Mouse (Mus musculus): Measurements from ENCODE around the gene Map3k5. TPM values are rescaled to one million over a fixed set of nuclear protein-coding genes. Genes with fewer than 3 reads are reported as not detected.

Gene Map3k5
- polyA plus RNA-seq, 1 experiment: 11.3 TPM

- no peak overlapping the region for H3K4me3 ChIP-seq (ENCODE audit: insufficient read depth, low read depth, low read length)
- no peaks in the 10 kb centered on the region for H3K27me3 ChIP-seq (replicated peaks; ENCODE audit: control insufficient read depth, insufficient read depth, low read length)
- H3K4me1 ChIP-seq (ENCODE audit: control insufficient read depth, insufficient read depth, low read length): no peaks in the 10 kb centered on the region
- H3K27ac ChIP-seq (ENCODE audit: insufficient read depth, low read depth, low read length): no peak overlapping the region
- WGBS: 74% methylated on average over 6 of the region's 6 CpGs
- peaks cover 2% of the 10 kb centered on the region; the same call in 1 of the 2 replicates for H3K36me3 ChIP-seq (ENCODE audit: control insufficient read depth, insufficient read depth, low read length)
- DNase-seq: peak; percentile 32
- TF ChIP-seq POLR2A (IDR thresholded peaks at IDR 0.05; ENCODE audit: low read depth, low read length): no peak
- TF ChIP-seq CTCF (conservative IDR thresholded peaks at IDR 0.05; ENCODE audit: insufficient read depth, insufficient read length, low read depth, low read length): no peak
These were observed 71.2 kb downstream of the Map3k5 start for GRCm38 (mm10) chr10:20005491-20005952.

- no peak overlapping the region for H3K4me3 ChIP-seq (ENCODE audit: insufficient read depth, low read depth, low read length)
- no peaks in the 10 kb centered on the region for H3K27me3 ChIP-seq (replicated peaks; ENCODE audit: control insufficient read depth, insufficient read depth, low read length)
- peaks cover under 1% of the 10 kb centered on the region; the same call in 1 of the 2 replicates for H3K36me3 ChIP-seq (ENCODE audit: control insufficient read depth, insufficient read depth, low read length)
- no peak for DNase-seq
- 59% methylated on average over 17 of the region's 17 CpGs for WGBS
- no peaks in the 10 kb centered on the region for H3K4me1 ChIP-seq (ENCODE audit: control insufficient read depth, insufficient read depth, low read length)
- TF ChIP-seq CTCF (conservative IDR thresholded peaks at IDR 0.05; ENCODE audit: insufficient read depth, insufficient read length, low read depth, low read length) (no peak), POLR2A (IDR thresholded peaks at IDR 0.05; ENCODE audit: low read depth, low read length) (no peak)
- no peak overlapping the region for H3K27ac ChIP-seq (ENCODE audit: insufficient read depth, low read depth, low read length)
These were observed 72.2 kb downstream of the Map3k5 start for GRCm38 (mm10) chr10:20006333-20007093.

DNA sequence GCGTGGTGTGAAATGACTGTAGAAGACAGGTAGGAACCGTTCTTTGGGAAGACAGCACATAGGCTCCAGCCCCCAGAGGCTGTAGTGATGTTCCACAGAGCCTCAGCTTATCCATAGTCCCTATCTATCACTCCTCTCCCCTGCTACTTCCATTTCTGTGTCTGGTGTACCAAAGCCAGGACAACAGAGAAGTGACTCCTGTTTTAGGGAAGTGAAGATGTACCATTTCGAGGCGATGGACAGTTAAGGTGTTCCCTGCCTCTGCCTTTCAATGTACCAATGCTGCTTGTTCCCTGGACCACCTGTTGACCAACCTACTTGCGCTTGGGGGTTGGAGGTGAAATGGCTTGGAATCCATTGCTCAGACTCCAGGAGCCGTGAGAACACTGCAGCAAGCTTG is 75.0 kb downstream of the Map3k5 start:
- TF ChIP-seq CTCF (conservative IDR thresholded peaks at IDR 0.05; ENCODE audit: insufficient read depth, insufficient read length, low read depth, low read length) (no peak), POLR2A (IDR thresholded peaks at IDR 0.05; ENCODE audit: low read depth, low read length) (no peak)
- no peak overlapping the region for H3K27ac ChIP-seq (ENCODE audit: insufficient read depth, low read depth, low read length)
- H3K4me3 ChIP-seq (ENCODE audit: insufficient read depth, low read depth, low read length): no peak overlapping the region
- no peaks in the 10 kb centered on the region for H3K36me3 ChIP-seq (ENCODE audit: control insufficient read depth, insufficient read depth, low read length)
- no peaks in the 10 kb centered on the region for H3K4me1 ChIP-seq (ENCODE audit: control insufficient read depth, insufficient read depth, low read length)
- no peak for DNase-seq
- no peaks in the 10 kb centered on the region for H3K27me3 ChIP-seq (replicated peaks; ENCODE audit: control insufficient read depth, insufficient read depth, low read length)
- WGBS: 93% methylated on average over 6 of the region's 6 CpGs

DNA sequence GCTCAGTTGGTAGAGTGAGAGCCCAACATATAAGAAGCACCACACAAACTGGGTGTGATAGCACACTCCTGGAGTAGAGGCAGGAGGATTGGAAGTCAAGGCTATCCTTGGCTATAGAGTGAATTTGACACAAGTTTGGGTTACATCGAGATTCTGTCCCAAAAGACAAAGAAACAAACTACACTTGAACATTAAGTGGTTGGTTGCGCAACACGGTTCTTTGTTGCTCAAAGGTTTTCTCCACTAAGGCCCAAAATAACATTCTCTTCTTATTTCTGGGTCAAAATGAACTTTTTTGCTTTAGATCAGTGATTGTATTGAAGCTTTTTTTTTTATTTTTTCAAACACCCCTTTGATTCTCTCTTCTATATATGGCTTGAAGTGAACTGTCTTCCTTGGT is 75.7 kb downstream of the Map3k5 start:
- TF ChIP-seq POLR2A (IDR thresholded peaks at IDR 0.05; ENCODE audit: low read depth, low read length) (no peak), CTCF (conservative IDR thresholded peaks at IDR 0.05; ENCODE audit: insufficient read depth, insufficient read length, low read depth, low read length) (no peak)
- Histone ChIP-seq H3K36me3 (ENCODE audit: control insufficient read depth, insufficient read depth, low read length) (no peaks in the 10 kb centered on the region), H3K27me3 (replicated peaks; ENCODE audit: control insufficient read depth, insufficient read depth, low read length) (no peaks in the 10 kb centered on the region), H3K4me1 (ENCODE audit: control insufficient read depth, insufficient read depth, low read length) (no peaks in the 10 kb centered on the region), H3K27ac (ENCODE audit: insufficient read depth, low read depth, low read length) (no peak overlapping the region), H3K4me3 (ENCODE audit: insufficient read depth, low read depth, low read length) (no peak overlapping the region)
- DNase-seq: no peak
- 94% methylated on average over 3 of the region's 3 CpGs for WGBS

- H3K4me3 ChIP-seq (ENCODE audit: insufficient read depth, low read depth, low read length): no peak overlapping the region
- H3K36me3 ChIP-seq (ENCODE audit: control insufficient read depth, insufficient read depth, low read length): no peaks in the 10 kb centered on the region
- H3K4me1 ChIP-seq (ENCODE audit: control insufficient read depth, insufficient read depth, low read length): peaks cover 16% of the 10 kb centered on the region
- H3K27ac ChIP-seq (ENCODE audit: insufficient read depth, low read depth, low read length): no peak overlapping the region
- H3K27me3 ChIP-seq (replicated peaks; ENCODE audit: control insufficient read depth, insufficient read depth, low read length): no peaks in the 10 kb centered on the region
- TF ChIP-seq CTCF (conservative IDR thresholded peaks at IDR 0.05; ENCODE audit: insufficient read depth, insufficient read length, low read depth, low read length) (no peak), POLR2A (IDR thresholded peaks at IDR 0.05; ENCODE audit: low read depth, low read length) (no peak)
- no peak for DNase-seq
- 97% methylated on average over 10 of the region's 10 CpGs for WGBS
These were observed 84.1 kb downstream of the Map3k5 start for GRCm38 (mm10) chr10:20018406-20018805.

GRCm38 (mm10) chr10:20018806-20019205 is 84.5 kb downstream of the Map3k5 start:
- no peak for TF ChIP-seq CTCF (conservative IDR thresholded peaks at IDR 0.05; ENCODE audit: insufficient read depth, insufficient read length, low read depth, low read length)
- TF ChIP-seq POLR2A (IDR thresholded peaks at IDR 0.05; ENCODE audit: low read depth, low read length): no peak
- Histone ChIP-seq H3K4me1 (ENCODE audit: control insufficient read depth, insufficient read depth, low read length) (peaks cover 16% of the 10 kb centered on the region), H3K4me3 (ENCODE audit: insufficient read depth, low read depth, low read length) (no peak overlapping the region), H3K36me3 (ENCODE audit: control insufficient read depth, insufficient read depth, low read length) (no peaks in the 10 kb centered on the region; the same call in 1 of the 2 replicates), H3K27me3 (replicated peaks; ENCODE audit: control insufficient read depth, insufficient read depth, low read length) (no peaks in the 10 kb centered on the region), H3K27ac (ENCODE audit: insufficient read depth, low read depth, low read length) (no peak overlapping the region)
- DNase-seq: no peak
- 98% methylated on average over 3 of the region's 3 CpGs for WGBS

GRCm38 (mm10) chr10:20021256-20021655 is 87.0 kb downstream of the Map3k5 start:
- Histone ChIP-seq H3K4me3 (ENCODE audit: insufficient read depth, low read depth, low read length) (no peak overlapping the region), H3K27me3 (replicated peaks; ENCODE audit: control insufficient read depth, insufficient read depth, low read length) (no peaks in the 10 kb centered on the region), H3K4me1 (ENCODE audit: control insufficient read depth, insufficient read depth, low read length) (peaks cover 16% of the 10 kb centered on the region), H3K27ac (ENCODE audit: insufficient read depth, low read depth, low read length) (peak overlapping the region; percentile 9; the same call in 1 of the 2 replicates), H3K36me3 (ENCODE audit: control insufficient read depth, insufficient read depth, low read length) (peaks cover 3% of the 10 kb centered on the region; the same call in 1 of the 2 replicates)
- no peak for TF ChIP-seq CTCF (conservative IDR thresholded peaks at IDR 0.05; ENCODE audit: insufficient read depth, insufficient read length, low read depth, low read length)
- TF ChIP-seq POLR2A (IDR thresholded peaks at IDR 0.05; ENCODE audit: low read depth, low read length): no peak
- WGBS: 49% methylated on average over 6 of the region's 6 CpGs
- no peak for DNase-seq
